Mouse (Mus musculus) macrophage (primary cell): ENCODE results near the gene Fmo4. TPM values are rescaled to one million over a fixed set of nuclear protein-coding genes. Genes with fewer than 3 reads are reported as not detected.
"Not testable (repeated sequence)": the region's sequence is repeated elsewhere in the genome, so short reads cannot be mapped to it uniquely, and the experiment has no call there.

Experiments
- H3K27ac ChIP-seq: fragments of 350-480 bp; formaldehyde crosslinking; 2 replicates; pipeline ENCODE4 v1.9.0; 2021
- H3K36me3 ChIP-seq: fragments of 350-480 bp; formaldehyde crosslinking; 2 replicates; pipeline ENCODE4 v1.9.0; 2021; ENCODE audit errors: inconsistent target
- H3K4me3 ChIP-seq: fragments of 350-480 bp; formaldehyde crosslinking; 2 replicates; pipeline ENCODE4 v1.9.0; 2021; ENCODE audit errors: inconsistent target
- H3K79me2 ChIP-seq: fragments of 350-480 bp; formaldehyde crosslinking; 2 replicates; pipeline ENCODE4 v1.9.0; 2021; ENCODE audit errors: inconsistent target
- WGBS: methylation state at CpG from one replicate; pipeline ENCODE4 v1.1.7; 2026; ENCODE audit warnings: inconsistent platforms; ENCODE audit not compliant: missing documents; 5-methylcytosine and 5-hydroxymethylcytosine counted together
- polyA plus RNA-seq: library from polyadenylated mRNA; stranded (reverse); fragments of 250-400 nt; gene quantifications from 3 replicates; pipeline ENCODE4 v1.2.4, GENCODE M21; 2018; ENCODE audit warnings: inconsistent platforms

Fmo4 gene
- polyA plus RNA-seq, 1 experiment from 2014 or later = not detected

DNA sequence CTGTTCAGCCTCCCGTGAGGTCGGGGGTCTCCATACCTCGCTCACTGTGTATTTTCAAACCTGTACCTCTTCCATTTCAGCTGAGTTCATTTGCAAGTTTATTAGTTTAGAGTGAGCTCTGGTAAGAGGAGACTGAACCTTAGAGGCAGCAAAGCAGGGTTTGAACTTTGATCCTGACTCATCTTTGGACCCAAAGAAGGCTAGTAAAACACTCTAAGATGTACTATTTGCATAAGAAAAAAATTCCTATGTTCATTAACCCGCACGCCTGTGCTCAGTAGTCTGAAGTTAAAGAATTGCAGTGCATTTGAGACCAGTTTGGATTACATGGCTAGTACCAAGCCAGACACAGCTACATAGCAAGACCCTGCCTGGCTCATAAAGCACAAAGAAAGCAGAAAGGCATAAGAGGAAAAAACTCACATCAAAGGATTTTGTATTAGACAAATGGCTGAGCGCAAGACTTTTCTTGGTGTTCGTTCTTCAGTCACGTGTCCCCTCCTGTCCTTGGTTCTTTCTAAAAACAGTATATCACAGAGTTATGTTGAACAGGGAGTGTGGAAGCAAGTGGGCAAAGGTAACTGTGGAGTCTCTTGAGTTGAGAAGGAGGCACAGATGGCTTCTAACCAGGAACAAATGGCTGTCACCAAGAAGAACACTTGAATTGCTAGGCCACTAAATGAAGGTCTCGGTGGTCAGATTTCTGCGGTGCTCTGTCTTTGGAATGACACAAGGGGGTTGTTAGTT is 1.8 kb upstream of the Fmo4 start:
- H3K4me3 ChIP-seq = no peak overlapping the region
- no peaks in the 10 kb centered on the region for H3K36me3 ChIP-seq
- 91% methylated on average over 10 of the region's 10 CpGs for WGBS
- no peaks in the 10 kb centered on the region for H3K79me2 ChIP-seq
- no peak overlapping the region for H3K27ac ChIP-seq

DNA sequence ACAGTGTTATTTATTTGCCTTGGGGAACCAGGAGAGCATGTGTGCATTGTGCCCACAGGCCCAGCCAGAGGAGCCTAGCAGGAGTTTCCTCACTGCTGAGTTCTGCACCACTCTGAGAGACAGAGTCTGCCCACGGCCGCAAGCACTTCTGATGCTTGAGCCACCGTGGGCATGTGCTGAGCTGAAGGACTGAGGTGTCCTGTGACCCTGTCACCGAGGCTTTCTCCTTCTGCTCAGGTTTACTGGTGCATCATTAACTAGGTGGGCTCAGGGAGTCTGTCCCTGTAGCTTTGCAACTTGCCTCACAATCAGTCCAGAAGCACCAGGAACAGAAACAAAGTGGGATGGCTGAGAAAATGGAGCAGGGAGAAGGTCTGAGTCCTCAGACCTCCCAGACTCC is 1.2 kb upstream of the Fmo4 start:
- Histone ChIP-seq H3K27ac (no peak overlapping the region), H3K79me2 (no peaks in the 10 kb centered on the region), H3K4me3 (no peak overlapping the region), H3K36me3 (no peaks in the 10 kb centered on the region)
- 74% methylated on average over 2 of the region's 4 CpGs for WGBS

- Histone ChIP-seq H3K36me3 (no peaks in the 10 kb centered on the region), H3K4me3 (no peak overlapping the region), H3K79me2 (no peaks in the 10 kb centered on the region), H3K27ac (no peak overlapping the region)
- 88% methylated on average over 9 of the region's 9 CpGs for WGBS
Observed at GRCm38 (mm10) chr1:162813143-162813835, 483 bp downstream of the Fmo4 start.

GRCm38 (mm10) chr1:162808541-162808940 is 5.2 kb downstream of the Fmo4 start:
- H3K36me3 ChIP-seq = no peaks in the 10 kb centered on the region
- H3K79me2 ChIP-seq = no peaks in the 10 kb centered on the region
- H3K27ac ChIP-seq = no peak overlapping the region
- WGBS = 92% methylated on average over 3 of the region's 3 CpGs
- H3K4me3 ChIP-seq = no peak overlapping the region

DNA sequence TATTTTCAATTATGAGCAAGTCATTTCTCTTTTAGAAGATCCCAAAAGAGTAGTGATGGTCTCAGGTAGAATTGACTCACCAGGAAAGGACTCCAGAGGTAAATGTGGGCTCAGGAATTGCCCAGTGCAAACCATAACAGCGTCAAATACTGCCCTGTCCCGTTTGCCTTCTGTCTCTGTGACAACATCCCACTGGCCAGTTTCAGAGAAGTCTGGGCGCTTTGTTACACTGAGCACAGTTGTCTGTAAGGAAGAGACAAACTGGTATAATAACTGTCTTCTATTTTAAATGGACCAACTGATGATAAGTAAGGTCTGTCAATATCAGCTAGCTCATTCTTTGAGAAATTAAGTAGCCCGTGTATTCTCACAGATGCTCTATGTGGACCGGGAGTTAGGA is 6.3 kb downstream of the Fmo4 start:
- H3K4me3 ChIP-seq = no peak overlapping the region

DNA sequence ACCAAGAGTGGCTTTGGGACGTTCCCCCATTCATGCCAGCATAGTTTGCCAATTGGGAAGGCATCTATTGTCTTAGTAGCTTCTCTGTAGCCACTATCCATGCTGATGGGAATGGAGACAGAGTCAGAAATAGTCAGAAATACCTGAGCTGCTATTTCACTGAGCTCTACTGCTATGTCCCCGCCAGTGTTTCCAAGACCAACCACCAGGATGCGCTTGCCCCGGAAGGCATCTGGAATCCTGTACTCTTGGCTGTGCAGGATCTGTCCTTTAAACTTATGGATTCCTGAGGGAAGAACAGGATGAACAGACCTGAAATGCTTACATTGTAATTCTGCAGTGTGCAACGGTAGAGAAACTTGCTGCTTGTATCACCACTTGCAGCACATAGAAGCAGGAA is 8.8 kb downstream of the Fmo4 start:
- no peaks in the 10 kb centered on the region for H3K36me3 ChIP-seq
- WGBS = 66% methylated on average over 5 of the region's 5 CpGs
- no peak overlapping the region for H3K4me3 ChIP-seq
- no peaks in the 10 kb centered on the region for H3K79me2 ChIP-seq
- no peak overlapping the region for H3K27ac ChIP-seq

More for the DNA sequence above, 6.3 kb downstream of the Fmo4 start:
- Histone ChIP-seq H3K79me2 (no peaks in the 10 kb centered on the region), H3K27ac (no peak overlapping the region), H3K36me3 (no peaks in the 10 kb centered on the region)
- 90% methylated on average over 5 of the region's 5 CpGs for WGBS

DNA sequence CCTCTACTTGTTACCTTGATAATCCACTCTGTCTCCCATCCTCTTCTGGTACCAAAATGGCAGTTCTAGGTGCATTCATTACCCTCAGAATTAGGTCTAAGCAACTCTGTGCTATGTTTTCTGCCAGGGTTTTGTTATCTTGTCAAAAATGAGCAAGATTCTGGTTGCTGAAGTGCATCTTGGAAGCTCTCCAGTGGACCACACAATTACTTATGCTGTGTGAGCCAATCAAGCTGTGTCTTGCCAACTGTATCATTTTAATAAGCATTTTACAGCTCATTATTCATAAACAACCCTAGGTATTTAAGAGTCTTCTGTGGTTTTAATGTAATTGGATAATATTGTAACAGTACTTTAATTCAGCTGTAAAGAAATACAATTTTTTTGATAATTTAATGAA is 17.3 kb downstream of the Fmo4 start:
- no peaks in the 10 kb centered on the region for H3K36me3 ChIP-seq
- H3K4me3 ChIP-seq = no peak overlapping the region
- H3K79me2 ChIP-seq = no peaks in the 10 kb centered on the region
- no peak overlapping the region for H3K27ac ChIP-seq

DNA sequence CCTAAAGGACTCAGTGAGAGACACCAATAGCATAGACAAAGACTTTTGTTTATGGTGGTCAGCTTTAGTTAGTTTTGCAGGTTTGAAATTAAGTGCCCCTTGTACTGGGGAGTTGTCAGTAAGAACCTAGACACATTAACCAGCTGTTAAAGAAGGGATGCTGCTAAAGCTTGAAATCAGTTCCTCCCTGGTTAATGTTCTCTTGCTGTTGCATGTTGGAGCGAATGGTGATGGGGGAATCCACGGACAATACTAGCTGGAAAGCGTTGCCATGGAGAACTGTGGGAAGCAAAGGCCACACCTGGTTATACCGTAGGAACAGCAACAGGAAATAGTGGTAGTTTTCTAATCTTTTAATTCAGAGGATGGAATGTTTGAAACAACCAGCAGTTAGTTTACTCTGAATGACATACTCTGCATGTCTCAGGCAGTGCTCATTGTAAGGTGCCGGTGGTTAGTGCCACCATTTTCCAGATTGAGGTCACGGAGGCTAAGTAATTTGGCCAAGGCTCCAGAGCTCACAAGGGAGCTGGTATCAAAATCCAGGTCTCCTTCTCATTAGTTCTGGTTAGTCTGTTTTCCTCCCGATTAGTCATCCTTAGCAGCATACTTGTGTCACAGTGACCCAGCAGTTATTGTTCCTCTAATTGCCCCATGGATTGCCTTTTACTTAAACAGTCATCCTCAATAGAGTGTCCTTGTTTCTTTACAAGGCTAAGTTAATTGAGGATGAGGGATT is 21.3 kb downstream of the Fmo4 start:
- no peaks in the 10 kb centered on the region for H3K36me3 ChIP-seq
- no peaks in the 10 kb centered on the region for H3K79me2 ChIP-seq
- 76% methylated on average over 7 of the region's 7 CpGs for WGBS
- peak overlapping the region; percentile 19 for H3K27ac ChIP-seq
- H3K4me3 ChIP-seq = no peak overlapping the region

- WGBS = 87% methylated on average over 4 of the region's 4 CpGs
- Histone ChIP-seq H3K79me2 (no peaks in the 10 kb centered on the region), H3K36me3 (no peaks in the 10 kb centered on the region), H3K27ac (no peak overlapping the region), H3K4me3 (no peak overlapping the region)
Observed at GRCm38 (mm10) chr1:162785222-162785621, 28.6 kb downstream of the Fmo4 start.

DNA sequence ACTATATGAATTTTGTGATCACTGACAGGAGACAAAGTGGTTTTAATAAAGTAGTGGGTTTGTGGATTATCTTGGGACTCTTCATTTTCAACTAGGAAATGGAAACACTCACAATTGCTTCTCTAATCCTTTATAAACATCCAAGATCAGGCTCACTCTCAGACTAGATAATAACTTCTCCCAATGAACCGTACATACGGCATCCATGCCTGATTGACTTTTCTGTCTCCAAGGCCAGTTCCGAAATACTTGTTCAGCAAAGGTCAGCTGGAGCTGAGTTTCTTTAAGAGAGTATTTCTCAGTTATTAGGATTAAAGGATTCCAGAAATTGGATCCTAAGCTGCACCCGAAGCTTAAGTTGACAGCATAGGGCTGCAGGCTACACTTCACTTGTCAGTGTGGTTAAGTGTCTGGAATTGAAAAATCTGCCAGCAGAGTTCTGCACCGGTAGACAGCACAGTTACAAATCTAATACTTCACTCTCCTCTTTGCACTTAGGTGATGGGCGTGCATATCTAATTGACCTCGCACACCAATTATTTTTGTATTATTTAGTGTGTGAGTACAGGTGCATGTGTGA is 30.0 kb downstream of the Fmo4 start:
- no peaks in the 10 kb centered on the region for H3K36me3 ChIP-seq
- H3K4me3 ChIP-seq = no peak overlapping the region
- 95% methylated on average over 7 of the region's 7 CpGs for WGBS
- no peaks in the 10 kb centered on the region for H3K79me2 ChIP-seq
- no peak overlapping the region for H3K27ac ChIP-seq

- H3K4me3 ChIP-seq, H3K27ac ChIP-seq, H3K79me2 ChIP-seq, H3K36me3 ChIP-seq: not testable (repeated sequence)
- 95% methylated on average over 2 of the region's 2 CpGs for WGBS
Observed at GRCm38 (mm10) chr1:162781035-162781434, 32.7 kb downstream of the Fmo4 start.

- H3K27ac ChIP-seq = no peak overlapping the region
Observed at GRCm38 (mm10) chr1:162777943-162778538, 35.7 kb downstream of the Fmo4 start.

DNA sequence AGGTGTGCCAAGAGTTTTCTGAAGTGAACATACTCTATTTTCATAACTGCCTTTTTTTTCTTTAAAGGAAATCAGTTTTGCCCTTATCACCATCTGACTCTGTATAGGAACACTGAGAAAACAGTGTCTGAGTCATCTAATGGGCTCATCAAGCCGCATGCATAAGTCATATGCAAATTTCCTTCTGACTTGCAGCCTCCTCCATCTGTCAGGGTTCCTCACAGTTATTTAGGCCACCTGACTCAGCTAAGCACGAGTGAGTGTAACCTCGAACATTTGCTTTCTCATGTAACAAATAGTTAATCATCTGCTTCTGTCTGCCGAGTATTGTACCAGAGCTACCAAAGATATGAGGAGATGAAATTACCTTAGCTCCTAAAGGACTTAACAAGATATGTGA is 40.1 kb downstream of the Fmo4 start:
- no peak overlapping the region for H3K4me3 ChIP-seq
- no peak overlapping the region for H3K27ac ChIP-seq
- WGBS = 85% methylated on average over 4 of the region's 4 CpGs
- H3K79me2 ChIP-seq = no peaks in the 10 kb centered on the region
- no peaks in the 10 kb centered on the region for H3K36me3 ChIP-seq

More at GRCm38 (mm10) chr1:162777943-162778538, 35.7 kb downstream of the Fmo4 start:
- Histone ChIP-seq H3K36me3 (no peaks in the 10 kb centered on the region), H3K4me3 (no peak overlapping the region), H3K79me2 (no peaks in the 10 kb centered on the region)
- WGBS = 98% methylated on average over 5 of the region's 5 CpGs

DNA sequence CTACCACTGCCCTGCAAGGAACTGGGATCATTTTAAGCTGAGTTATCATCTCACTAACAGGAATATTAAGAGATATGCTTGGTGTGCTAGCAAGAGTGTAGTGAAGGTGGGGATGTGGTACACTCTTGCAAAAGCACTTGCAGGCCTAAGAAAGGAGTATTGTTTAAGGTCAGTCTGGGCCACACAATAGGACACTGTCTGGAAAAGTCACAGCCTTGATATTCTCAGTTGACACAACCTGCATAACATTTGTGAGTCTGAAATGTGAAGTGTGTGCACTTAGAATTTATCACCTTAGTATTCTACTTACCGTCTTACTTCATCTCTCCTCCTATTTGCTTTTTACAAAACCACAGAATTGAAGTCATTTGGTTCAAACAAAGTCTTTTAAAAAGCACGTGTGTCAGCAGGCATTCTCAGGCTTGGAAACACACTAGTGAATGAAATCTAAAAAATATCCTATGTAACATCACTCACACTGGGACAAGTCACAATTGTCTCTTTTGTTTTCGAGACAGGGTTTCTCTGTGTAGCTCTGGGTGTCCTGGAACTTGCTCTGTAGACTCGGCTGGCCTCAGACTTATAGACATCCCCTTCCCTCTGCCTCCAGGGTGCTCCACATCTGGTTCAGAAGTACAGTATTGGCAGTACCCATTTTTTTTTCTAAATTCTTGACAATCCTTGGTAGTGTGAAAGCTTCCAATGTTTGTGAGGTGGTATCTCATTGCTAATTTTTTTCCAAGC is 42.0 kb downstream of the Fmo4 start:
- no peak overlapping the region for H3K4me3 ChIP-seq
- H3K79me2 ChIP-seq = no peaks in the 10 kb centered on the region
- H3K27ac ChIP-seq = no peak overlapping the region
- WGBS = 85% methylated on average over 4 of the region's 4 CpGs
- no peaks in the 10 kb centered on the region for H3K36me3 ChIP-seq
